Mouse (Mus musculus): ENCODE results near the gene Ndufv3. TPM values are rescaled to one million over a fixed set of nuclear protein-coding genes. Genes with fewer than 3 reads are reported as not detected.
A peak's percentile ranks its signal among the peaks of the same experiment; 100 is the strongest.
"Not testable (repeated sequence)": the region's sequence is repeated elsewhere in the genome, so short reads cannot be mapped to it uniquely, and the experiment has no call there.

Gene Ndufv3
- polyA plus RNA-seq, 1 experiment from 2014 or later, result 528 TPM

- H3K9ac ChIP-seq (ENCODE audit: low read depth, low read length), result no peak overlapping the region
- H3K4me1 ChIP-seq (ENCODE audit: control insufficient read depth, insufficient read depth, low read length), result peaks cover 7% of the 10 kb centered on the region; the same call in 1 of the 2 replicates
- H3K9me3 ChIP-seq (replicated peaks; ENCODE audit: control insufficient read depth, low read length), result no peaks in the 10 kb centered on the region
- no peaks in the 10 kb centered on the region for H3K27me3 ChIP-seq (ENCODE audit: control insufficient read depth, insufficient read depth, low read length)
- WGBS (ENCODE audit: insufficient replicate concordance), result 87% methylated on average over 6 of the region's 6 CpGs
- H3K4me3 ChIP-seq (ENCODE audit: low read depth, low read length), result no peak overlapping the region
- H3K36me3 ChIP-seq (ENCODE audit: control insufficient read depth, insufficient read depth, low read length), result peaks cover 12% of the 10 kb centered on the region; the same call in 1 of the 2 replicates
- H3K27ac ChIP-seq (ENCODE audit: low read depth, low read length), result no peak overlapping the region
- H3K4me2 ChIP-seq, result no peak overlapping the region
- ATAC-seq (replicated peaks; ENCODE audit: insufficient number of reproducible peaks, low FRiP score, low TSS enrichment), result no peak
These were observed 2.0 kb downstream of the Ndufv3 start for GRCm38 (mm10) chr17:31521948-31522347.

- H3K36me3 ChIP-seq (ENCODE audit: control insufficient read depth, insufficient read depth, low read length), result peaks cover 28% of the 10 kb centered on the region
- peaks cover 7% of the 10 kb centered on the region; the same call in 1 of the 2 replicates for H3K4me1 ChIP-seq (ENCODE audit: control insufficient read depth, insufficient read depth, low read length)
- no peak overlapping the region for H3K27ac ChIP-seq (ENCODE audit: low read depth, low read length)
- no peaks in the 10 kb centered on the region for H3K9me3 ChIP-seq (replicated peaks; ENCODE audit: control insufficient read depth, low read length)
- WGBS (ENCODE audit: insufficient replicate concordance), result 92% methylated on average over 4 of the region's 4 CpGs
- no peak for ATAC-seq (replicated peaks; ENCODE audit: insufficient number of reproducible peaks, low FRiP score, low TSS enrichment)
- H3K9ac ChIP-seq (ENCODE audit: low read depth, low read length), result no peak overlapping the region
- no peak overlapping the region for H3K4me3 ChIP-seq (ENCODE audit: low read depth, low read length)
- no peaks in the 10 kb centered on the region for H3K27me3 ChIP-seq (ENCODE audit: control insufficient read depth, insufficient read depth, low read length)
- no peak overlapping the region for H3K4me2 ChIP-seq
These were observed 5.2 kb downstream of the Ndufv3 start for GRCm38 (mm10) chr17:31525114-31525513.

GRCm38 (mm10) chr17:31525816-31526215 is 5.9 kb downstream of the Ndufv3 start:
- Histone ChIP-seq H3K4me1 (ENCODE audit: control insufficient read depth, insufficient read depth, low read length) (peaks cover 7% of the 10 kb centered on the region; the same call in 1 of the 2 replicates), H3K9me3 (replicated peaks; ENCODE audit: control insufficient read depth, low read length) (no peaks in the 10 kb centered on the region), H3K4me2 (no peak overlapping the region), H3K4me3 (ENCODE audit: low read depth, low read length) (no peak overlapping the region), H3K9ac (ENCODE audit: low read depth, low read length) (no peak overlapping the region), H3K27me3 (ENCODE audit: control insufficient read depth, insufficient read depth, low read length) (no peaks in the 10 kb centered on the region), H3K27ac (ENCODE audit: low read depth, low read length) (no peak overlapping the region), H3K36me3 (ENCODE audit: control insufficient read depth, insufficient read depth, low read length) (peaks cover 28% of the 10 kb centered on the region)
- no peak for ATAC-seq (replicated peaks; ENCODE audit: insufficient number of reproducible peaks, low FRiP score, low TSS enrichment)
- WGBS (ENCODE audit: insufficient replicate concordance), result 97% methylated on average over 3 of the region's 3 CpGs

GRCm38 (mm10) chr17:31529314-31529713 is 9.4 kb downstream of the Ndufv3 start:
- peaks cover 25% of the 10 kb centered on the region for H3K36me3 ChIP-seq (ENCODE audit: control insufficient read depth, insufficient read depth, low read length)
- H3K9ac ChIP-seq (ENCODE audit: low read depth, low read length), result no peak overlapping the region
- no peaks in the 10 kb centered on the region for H3K9me3 ChIP-seq (replicated peaks; ENCODE audit: control insufficient read depth, low read length)
- no peaks in the 10 kb centered on the region for H3K27me3 ChIP-seq (ENCODE audit: control insufficient read depth, insufficient read depth, low read length)
- no peak for ATAC-seq (replicated peaks; ENCODE audit: insufficient number of reproducible peaks, low FRiP score, low TSS enrichment)
- H3K27ac ChIP-seq (ENCODE audit: low read depth, low read length), result no peak overlapping the region
- WGBS (ENCODE audit: insufficient replicate concordance), result 31% methylated on average over 15 of the region's 15 CpGs
- no peak overlapping the region for H3K4me2 ChIP-seq
- H3K4me3 ChIP-seq (ENCODE audit: low read depth, low read length), result no peak overlapping the region
- H3K4me1 ChIP-seq (ENCODE audit: control insufficient read depth, insufficient read depth, low read length), result no peaks in the 10 kb centered on the region

- H3K4me2 ChIP-seq, result no peak overlapping the region
- H3K36me3 ChIP-seq (ENCODE audit: control insufficient read depth, insufficient read depth, low read length), result peaks cover 19% of the 10 kb centered on the region
- H3K9me3 ChIP-seq (replicated peaks; ENCODE audit: control insufficient read depth, low read length), result no peaks in the 10 kb centered on the region
- WGBS (ENCODE audit: insufficient replicate concordance), result 82% methylated on average over 14 of the region's 14 CpGs
- H3K4me1 ChIP-seq (ENCODE audit: control insufficient read depth, insufficient read depth, low read length), result peaks cover 7% of the 10 kb centered on the region; the same call in 1 of the 2 replicates
- H3K27me3 ChIP-seq (ENCODE audit: control insufficient read depth, insufficient read depth, low read length), result no peaks in the 10 kb centered on the region
- no peak overlapping the region for H3K4me3 ChIP-seq (ENCODE audit: low read depth, low read length)
- ATAC-seq (replicated peaks; ENCODE audit: insufficient number of reproducible peaks, low FRiP score, low TSS enrichment), result no peak
- H3K27ac ChIP-seq (ENCODE audit: low read depth, low read length), result no peak overlapping the region
- no peak overlapping the region for H3K9ac ChIP-seq (ENCODE audit: low read depth, low read length)
These were observed 11.7 kb downstream of the Ndufv3 start for GRCm38 (mm10) chr17:31531441-31532158.

GRCm38 (mm10) chr17:31532331-31532730 is 12.4 kb downstream of the Ndufv3 start:
- peaks cover 17% of the 10 kb centered on the region for H3K36me3 ChIP-seq (ENCODE audit: control insufficient read depth, insufficient read depth, low read length)
- not testable (repeated sequence) for H3K4me2 ChIP-seq; H3K4me3 ChIP-seq (ENCODE audit: low read depth, low read length); H3K4me1 ChIP-seq (ENCODE audit: control insufficient read depth, insufficient read depth, low read length); H3K9ac ChIP-seq (ENCODE audit: low read depth, low read length); H3K27ac ChIP-seq (ENCODE audit: low read depth, low read length); ATAC-seq (replicated peaks; ENCODE audit: insufficient number of reproducible peaks, low FRiP score, low TSS enrichment); H3K9me3 ChIP-seq (replicated peaks; ENCODE audit: control insufficient read depth, low read length); H3K27me3 ChIP-seq (ENCODE audit: control insufficient read depth, insufficient read depth, low read length)
- WGBS (ENCODE audit: insufficient replicate concordance), result 88% methylated on average over 3 of the region's 4 CpGs

- Histone ChIP-seq H3K4me1 (ENCODE audit: control insufficient read depth, insufficient read depth, low read length) (peaks cover 7% of the 10 kb centered on the region; the same call in 1 of the 2 replicates), H3K4me3 (ENCODE audit: low read depth, low read length) (no peak overlapping the region), H3K9me3 (replicated peaks; ENCODE audit: control insufficient read depth, low read length) (no peaks in the 10 kb centered on the region), H3K27me3 (ENCODE audit: control insufficient read depth, insufficient read depth, low read length) (no peaks in the 10 kb centered on the region), H3K9ac (ENCODE audit: low read depth, low read length) (peak overlapping the region; percentile 39; the same call in 1 of the 2 replicates), H3K4me2 (no peak overlapping the region), H3K27ac (ENCODE audit: low read depth, low read length) (peak overlapping the region; percentile 41; the same call in 1 of the 2 replicates), H3K36me3 (ENCODE audit: control insufficient read depth, insufficient read depth, low read length) (0 out of 2 replicates have a peak, but pooled peaks cover 3% of the 10 kb centered on the region)
- 63% methylated on average over 4 of the region's 4 CpGs for WGBS (ENCODE audit: insufficient replicate concordance)
- no peak for ATAC-seq (replicated peaks; ENCODE audit: insufficient number of reproducible peaks, low FRiP score, low TSS enrichment)
These were observed 15.4 kb downstream of the Ndufv3 start for GRCm38 (mm10) chr17:31535358-31535757.

- peak; percentile 35; the same call in 1 of the 2 replicates for ATAC-seq (replicated peaks; ENCODE audit: insufficient number of reproducible peaks, low FRiP score, low TSS enrichment)
- Histone ChIP-seq H3K9ac (ENCODE audit: low read depth, low read length) (peak overlapping the region; percentile 39; the same call in 1 of the 2 replicates), H3K27me3 (ENCODE audit: control insufficient read depth, insufficient read depth, low read length) (no peaks in the 10 kb centered on the region), H3K4me3 (ENCODE audit: low read depth, low read length) (no peak overlapping the region), H3K9me3 (replicated peaks; ENCODE audit: control insufficient read depth, low read length) (no peaks in the 10 kb centered on the region), H3K4me1 (ENCODE audit: control insufficient read depth, insufficient read depth, low read length) (peaks cover 7% of the 10 kb centered on the region; the same call in 1 of the 2 replicates), H3K4me2 (no peak overlapping the region), H3K36me3 (ENCODE audit: control insufficient read depth, insufficient read depth, low read length) (0 out of 2 replicates have a peak, but pooled peaks cover 3% of the 10 kb centered on the region), H3K27ac (ENCODE audit: low read depth, low read length) (peak overlapping the region; percentile 41; the same call in 1 of the 2 replicates)
- 34% methylated on average over 8 of the region's 8 CpGs for WGBS (ENCODE audit: insufficient replicate concordance)
These were observed 16.1 kb downstream of the Ndufv3 start for GRCm38 (mm10) chr17:31535871-31536629.

All from heart, embryonic 11.5 days (tissue).